Mouse (Mus musculus) heart, embryonic 11.5 days (tissue): ENCODE data around the gene Gstz1. TPM values are rescaled to one million over a fixed set of nuclear protein-coding genes. Genes with fewer than 3 reads are reported as not detected.

Experiments
- ATAC-seq: fragments of 200-750 bp; cut with Nextera tagmentation; replicated peaks from 2 replicates; pipeline ENCODE4 v1.8.0; 2017; ENCODE audit warnings: moderate library complexity; ENCODE audit not compliant: insufficient number of reproducible peaks, low FRiP score, low TSS enrichment
- H3K27ac ChIP-seq: fragments of 300-500 bp; sonication (generic); 2 replicates; pipeline ENCODE4 v1.5.1; 2014; ENCODE audit warnings: mild to moderate bottlenecking, low read depth, low read length
- H3K27me3 ChIP-seq: fragments of 300-500 bp; sonication (generic); 2 replicates; pipeline ENCODE4 v1.6.1; 2014; ENCODE audit warnings: mild to moderate bottlenecking, low read length, mixed read lengths; ENCODE audit not compliant: control insufficient read depth, insufficient read depth
- H3K36me3 ChIP-seq: fragments of 300-500 bp; sonication (generic); 2 replicates; pipeline ENCODE4 v1.6.1; 2014; ENCODE audit warnings: mild to moderate bottlenecking, low read length, moderate library complexity, mixed read lengths; ENCODE audit not compliant: control insufficient read depth, insufficient read depth
- H3K4me1 ChIP-seq: fragments of 300-500 bp; sonication (generic); 2 replicates; pipeline ENCODE4 v1.6.1; 2014; ENCODE audit warnings: low read length; ENCODE audit not compliant: control insufficient read depth, insufficient read depth
- H3K4me2 ChIP-seq: fragments of 300-500 bp; sonication (generic); 2 replicates; pipeline ENCODE4 v1.6.1; 2014; ENCODE audit warnings: mild to moderate bottlenecking, moderate library complexity
- H3K4me3 ChIP-seq: fragments of 300-500 bp; sonication (generic); 2 replicates; pipeline ENCODE4 v1.5.1; 2014; ENCODE audit warnings: low read depth, low read length
- H3K9ac ChIP-seq: fragments of 300-500 bp; sonication (generic); 2 replicates; pipeline ENCODE4 v1.6.1; 2014; ENCODE audit warnings: mild to moderate bottlenecking, low read depth, low read length, moderate library complexity
- H3K9me3 ChIP-seq: fragments of 300-500 bp; sonication (generic); replicated peaks from 2 replicates; pipeline ENCODE4 v1.6.1; 2016; ENCODE audit warnings: low read length; ENCODE audit not compliant: control insufficient read depth
- WGBS: fragments of 180-500 bp; shearing (Covaris S2); extraction: QIAGEN DNeasy Blood & Tissue Kit; methylation state at CpG from one replicate; pipeline ENCODE4 v1.1.7; 2014; ENCODE audit not compliant: insufficient replicate concordance; 5-methylcytosine and 5-hydroxymethylcytosine counted together
- polyA plus RNA-seq: library from polyadenylated mRNA; unstranded; fragments of >200 nt; fragmentation: Nextera tagmentation; extraction: Ambion mirVana; gene quantifications from 2 replicates; pipeline ENCODE4 v1.2.1, GENCODE M21; 2014

Gstz1 gene
- polyA plus RNA-seq, result 49.0 and 52.7 TPM in 2 replicates

GRCm38 (mm10) chr12:87146966-87147365 lies at the start of gene Gstz1:
Gene Gstz1, plus strand, starts transcription at chr12:87147165.
- 0 out of 2 replicates have a peak, but pooled peaks cover 3% of the 10 kb centered on the region for H3K36me3 ChIP-seq
- H3K4me1 ChIP-seq, result peaks cover 8% of the 10 kb centered on the region
- peak; percentile 87 for ATAC-seq
- peak within 1 kb of the TSS; percentile 84 for H3K9ac ChIP-seq
- no peaks in the 10 kb centered on the region for H3K9me3 ChIP-seq
- H3K27ac ChIP-seq, result peak within 1 kb of the TSS; percentile 92
- H3K4me3 ChIP-seq, result peak within 1 kb of the TSS; percentile 87
- no peaks in the 10 kb centered on the region for H3K27me3 ChIP-seq
- peak within 1 kb of the TSS; percentile 75 for H3K4me2 ChIP-seq
- under 1% methylated on average over 27 of the region's 27 CpGs for WGBS

GRCm38 (mm10) chr12:87100331-87100730 lies 46.6 kb upstream of the Gstz1 start:
- WGBS, result 87% methylated on average over 4 of the region's 4 CpGs
- no peak overlapping the region for H3K4me3 ChIP-seq
- no peak overlapping the region for H3K27ac ChIP-seq
- H3K4me2 ChIP-seq, result no peak overlapping the region
- H3K9ac ChIP-seq, result no peak overlapping the region
- no peak for ATAC-seq
- peaks cover 8% of the 10 kb centered on the region for H3K4me1 ChIP-seq
- no peaks in the 10 kb centered on the region for H3K9me3 ChIP-seq
- H3K27me3 ChIP-seq, result peaks cover 28% of the 10 kb centered on the region
- no peaks in the 10 kb centered on the region for H3K36me3 ChIP-seq

GRCm38 (mm10) chr12:87102165-87102631 lies 44.8 kb upstream of the Gstz1 start, which contains the start of gene Ngb:
Gene Ngb, minus strand, starts transcription at chr12:87102539.
- Histone ChIP-seq H3K4me1 (peaks cover 8% of the 10 kb centered on the region), H3K9ac (no peak within 1 kb of the TSS), H3K4me3 (peak within 1 kb of the TSS; percentile 37), H3K27ac (no peak within 1 kb of the TSS), H3K27me3 (peaks cover 28% of the 10 kb centered on the region), H3K4me2 (peak within 1 kb of the TSS; percentile 72), H3K36me3 (no peaks in the 10 kb centered on the region), H3K9me3 (no peaks in the 10 kb centered on the region)
- 4% methylated on average over 32 of the region's 32 CpGs for WGBS
- ATAC-seq, result 0 out of 2 replicates have a peak, but pooled peaks have one; percentile 26

GRCm38 (mm10) chr12:87103471-87103870 lies 43.5 kb upstream of the Gstz1 start:
- H3K27ac ChIP-seq, result no peak overlapping the region
- WGBS, result 79% methylated on average over 4 of the region's 4 CpGs
- peaks cover 2% of the 10 kb centered on the region; the same call in 1 of the 2 replicates for H3K36me3 ChIP-seq
- H3K9ac ChIP-seq, result no peak overlapping the region
- no peaks in the 10 kb centered on the region for H3K9me3 ChIP-seq
- H3K4me1 ChIP-seq, result peaks cover 8% of the 10 kb centered on the region
- H3K4me2 ChIP-seq, result no peak overlapping the region
- no peak for ATAC-seq
- H3K27me3 ChIP-seq, result peaks cover 28% of the 10 kb centered on the region
- no peak overlapping the region for H3K4me3 ChIP-seq

GRCm38 (mm10) chr12:87104796-87105195 lies 42.2 kb upstream of the Gstz1 start:
- Histone ChIP-seq H3K27me3 (peaks cover 28% of the 10 kb centered on the region), H3K4me2 (no peak overlapping the region), H3K9ac (no peak overlapping the region), H3K4me1 (peaks cover 8% of the 10 kb centered on the region), H3K27ac (no peak overlapping the region), H3K36me3 (peaks cover 2% of the 10 kb centered on the region), H3K9me3 (no peaks in the 10 kb centered on the region), H3K4me3 (no peak overlapping the region)
- ATAC-seq, result no peak
- WGBS, result 75% methylated on average over 4 of the region's 4 CpGs

GRCm38 (mm10) chr12:87107357-87107977 lies 39.5 kb upstream of the Gstz1 start:
- no peak overlapping the region for H3K9ac ChIP-seq
- peaks cover 2% of the 10 kb centered on the region for H3K36me3 ChIP-seq
- H3K4me1 ChIP-seq, result peaks cover 4% of the 10 kb centered on the region
- 55% methylated on average over 3 of the region's 3 CpGs for WGBS
- no peaks in the 10 kb centered on the region for H3K9me3 ChIP-seq
- H3K27ac ChIP-seq, result no peak overlapping the region
- peaks cover 11% of the 10 kb centered on the region for H3K27me3 ChIP-seq
- H3K4me2 ChIP-seq, result no peak overlapping the region
- no peak overlapping the region for H3K4me3 ChIP-seq
- no peak for ATAC-seq

GRCm38 (mm10) chr12:87121918-87122589 lies 24.9 kb upstream of the Gstz1 start:
- H3K4me1 ChIP-seq, result no peaks in the 10 kb centered on the region
- no peak overlapping the region for H3K27ac ChIP-seq
- H3K27me3 ChIP-seq, result no peaks in the 10 kb centered on the region
- 76% methylated on average over 4 of the region's 4 CpGs for WGBS
- no peak overlapping the region for H3K9ac ChIP-seq
- no peak for ATAC-seq
- H3K9me3 ChIP-seq, result no peaks in the 10 kb centered on the region
- H3K4me2 ChIP-seq, result no peak overlapping the region
- peaks cover 16% of the 10 kb centered on the region for H3K36me3 ChIP-seq
- H3K4me3 ChIP-seq, result no peak overlapping the region

GRCm38 (mm10) chr12:87127256-87127655 lies 19.7 kb upstream of the Gstz1 start:
- Histone ChIP-seq H3K4me2 (no peak overlapping the region), H3K27ac (no peak overlapping the region), H3K9me3 (no peaks in the 10 kb centered on the region), H3K4me3 (no peak overlapping the region), H3K9ac (no peak overlapping the region), H3K4me1 (peaks cover 6% of the 10 kb centered on the region; the same call in 1 of the 2 replicates), H3K27me3 (no peaks in the 10 kb centered on the region), H3K36me3 (peaks cover 14% of the 10 kb centered on the region)
- 73% methylated on average over 4 of the region's 4 CpGs for WGBS
- ATAC-seq, result no peak
